Mouse (Mus musculus) stomach, postnatal 0 days (tissue): ENCODE measurements at regions not wholly inside any gene's neighbourhood (a gene's known extent, or its start where the extent isn't known, plus 50 kb on each side); places are given as distances from the start of the nearest gene placed in this dataset.

ENCODE experiments used
- ATAC-seq: fragments of 200-750 bp; cut with Nextera tagmentation; 2 replicates; pipeline ENCODE4 v1.8.0; 2017; ENCODE audit not compliant: low FRiP score, low TSS enrichment
- DNase-seq: peaks from one replicate; pipeline ENCODE4 v3.0.0-alpha.2; 2016; ENCODE audit warnings: low spot score
- H3K27ac ChIP-seq: fragments of 300-500 bp; sonication (generic); replicated peaks from 2 replicates; pipeline ENCODE4 v1.5.1; 2014; ENCODE audit warnings: mild to moderate bottlenecking, control low read depth
- H3K27me3 ChIP-seq: fragments of 300-500 bp; sonication (generic); 2 replicates; pipeline ENCODE4 v1.6.1; 2014; ENCODE audit warnings: low read length; ENCODE audit not compliant: control insufficient read depth, insufficient read depth
- H3K36me3 ChIP-seq: fragments of 300-500 bp; sonication (generic); 2 replicates; pipeline ENCODE4 v1.6.1; 2014; ENCODE audit warnings: low read length, mixed read lengths; ENCODE audit not compliant: control insufficient read depth, insufficient read depth
- H3K4me1 ChIP-seq: fragments of 300-500 bp; sonication (generic); replicated peaks from 2 replicates; pipeline ENCODE4 v1.6.1; 2014; ENCODE audit warnings: antibody characterized with exemption; ENCODE audit not compliant: control insufficient read depth, insufficient read depth
- H3K4me2 ChIP-seq: fragments of 300-500 bp; sonication (generic); replicated peaks from 2 replicates; pipeline ENCODE4 v1.6.1; 2014; ENCODE audit warnings: low read depth, mild to moderate bottlenecking, control low read depth, moderate library complexity
- H3K4me3 ChIP-seq: fragments of 300-500 bp; sonication (generic); 2 replicates; pipeline ENCODE4 v1.5.1; 2014; ENCODE audit warnings: low read depth, low read length, control low read depth
- H3K9ac ChIP-seq: fragments of 300-500 bp; sonication (generic); 2 replicates; pipeline ENCODE4 v1.6.1; 2014; ENCODE audit warnings: mild to moderate bottlenecking, low read length, control low read depth, mixed read lengths
- H3K9me3 ChIP-seq: fragments of 300-500 bp; sonication (generic); 2 replicates; pipeline ENCODE4 v1.6.1; 2016; ENCODE audit warnings: low read length; ENCODE audit not compliant: control insufficient read depth
- CTCF ChIP-seq: IDR thresholded peaks from 2 replicates; pipeline ENCODE4 v1.5.1; 2016; ENCODE audit warnings: antibody characterized with exemption, low read depth, mild to moderate bottlenecking, moderate library complexity
- EP300 ChIP-seq: optimal IDR thresholded peaks from 2 replicates; pipeline ENCODE3; 2016; ENCODE audit warnings: antibody characterized with exemption
- WGBS: fragments of 180-500 bp; shearing (Covaris S2); extraction: QIAGEN DNeasy Blood & Tissue Kit; methylation state at CpG from one replicate; pipeline ENCODE4 v1.1.7; 2014; 5-methylcytosine and 5-hydroxymethylcytosine counted together

GRCm38 (mm10) chr9:61239328-61239727 lies 132.8 kb upstream of the Tle3 start:
- no peak overlapping the region for H3K4me2 ChIP-seq
- no peaks in the 10 kb centered on the region for H3K9me3 ChIP-seq
- no peak for TF ChIP-seq CTCF
- no peak for TF ChIP-seq EP300
- 0 out of 2 replicates have a peak, but pooled peaks cover 2% of the 10 kb centered on the region for H3K4me1 ChIP-seq
- no peak for DNase-seq
- WGBS: 84% methylated on average over 4 of the region's 4 CpGs
- no peak overlapping the region for H3K9ac ChIP-seq
- H3K27ac ChIP-seq: no peak overlapping the region
- H3K4me3 ChIP-seq: no peak overlapping the region
- ATAC-seq: no peak
- H3K36me3 ChIP-seq: no peaks in the 10 kb centered on the region
- H3K27me3 ChIP-seq: no peaks in the 10 kb centered on the region

DNA sequence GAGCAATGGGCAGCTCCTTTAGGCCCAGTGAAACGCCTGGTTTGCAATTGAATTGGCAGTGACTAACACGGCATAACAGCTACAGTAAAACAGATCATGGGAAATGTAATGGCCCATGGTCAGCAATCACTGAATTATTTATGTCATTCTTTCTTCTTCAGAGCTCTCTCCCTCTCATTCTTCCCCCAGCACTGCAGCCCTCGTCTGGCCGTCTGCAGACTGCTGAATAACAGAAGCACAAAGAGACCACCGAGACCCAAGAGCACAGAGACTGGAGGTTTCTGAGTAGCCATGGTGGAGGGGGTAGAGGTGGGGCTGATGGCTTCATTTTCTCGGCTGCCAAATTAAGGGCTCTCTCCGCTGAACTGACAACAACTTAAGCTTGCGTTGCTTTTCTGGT lies 130.7 kb upstream of the Tle3 start:
- Histone ChIP-seq H3K4me3 (no peak overlapping the region), H3K36me3 (no peaks in the 10 kb centered on the region), H3K27me3 (no peaks in the 10 kb centered on the region), H3K9me3 (no peaks in the 10 kb centered on the region), H3K4me2 (no peak overlapping the region), H3K27ac (no peak overlapping the region), H3K9ac (no peak overlapping the region), H3K4me1 (no peaks in the 10 kb centered on the region)
- TF ChIP-seq EP300 (no peak), CTCF (no peak)
- no peak for DNase-seq
- ATAC-seq: no peak
- 59% methylated on average over 8 of the region's 8 CpGs for WGBS

DNA sequence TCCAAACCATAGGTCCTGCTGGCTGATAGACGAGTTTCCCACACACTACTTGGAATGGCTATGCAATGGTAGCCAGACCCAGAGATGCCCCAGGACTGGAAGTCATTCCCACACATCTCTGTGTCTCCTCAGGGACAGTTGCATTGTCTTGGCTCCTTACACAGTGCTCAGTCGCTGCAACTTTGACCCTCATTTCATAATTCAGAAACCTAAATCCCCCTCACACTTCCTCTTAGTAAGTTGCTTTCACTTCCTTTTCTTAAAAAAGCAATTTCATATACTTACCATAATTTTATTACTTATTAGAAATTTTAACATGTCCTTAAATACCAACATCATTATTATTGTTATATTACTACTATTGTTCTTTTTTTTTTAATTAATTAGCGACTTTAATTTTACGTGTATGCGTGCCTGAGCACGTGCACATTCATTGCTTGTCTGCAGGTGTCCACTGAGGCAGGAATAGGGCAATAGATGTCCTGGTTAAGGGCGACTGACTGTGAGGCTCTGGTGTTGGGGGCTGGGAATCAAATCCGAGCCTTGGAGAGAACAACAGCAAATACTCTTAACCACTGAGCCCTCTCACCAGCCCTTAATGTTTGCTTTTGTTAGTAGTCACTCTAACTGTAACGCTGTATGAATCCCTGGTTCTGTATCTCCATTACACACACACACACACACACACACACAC lies 129.9 kb upstream of the Tle3 start:
- Histone ChIP-seq H3K27me3 (no peaks in the 10 kb centered on the region), H3K27ac (no peak overlapping the region), H3K9me3 (no peaks in the 10 kb centered on the region), H3K9ac (no peak overlapping the region), H3K4me1 (no peaks in the 10 kb centered on the region), H3K4me3 (no peak overlapping the region), H3K4me2 (no peak overlapping the region), H3K36me3 (no peaks in the 10 kb centered on the region)
- 75% methylated on average over 9 of the region's 9 CpGs for WGBS
- DNase-seq (no peak), ATAC-seq (no peak)
- TF ChIP-seq EP300: no peak
- TF ChIP-seq CTCF: no peak

DNA sequence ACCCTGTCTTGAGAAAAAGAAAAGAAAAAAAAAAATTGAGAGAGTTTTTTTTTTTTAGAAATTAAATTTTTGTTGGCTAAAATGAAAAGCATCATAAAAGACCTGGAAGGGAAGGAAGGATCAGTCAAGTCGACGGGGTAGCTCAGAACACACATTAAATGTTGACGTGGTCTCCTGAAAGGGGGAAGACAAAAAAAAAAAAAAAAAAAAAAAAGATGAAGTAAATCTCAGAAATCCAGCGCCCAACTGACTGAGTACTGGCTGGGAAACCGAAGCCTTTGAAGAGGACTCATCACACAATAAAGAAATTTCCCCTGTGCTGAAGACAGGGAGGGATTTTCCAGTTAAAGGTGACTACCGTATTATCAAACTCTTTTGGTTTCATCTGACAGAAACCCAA lies 128.9 kb upstream of the Tle3 start:
- Histone ChIP-seq H3K27me3 (no peaks in the 10 kb centered on the region), H3K4me2 (no peak overlapping the region), H3K36me3 (no peaks in the 10 kb centered on the region), H3K9ac (no peak overlapping the region), H3K4me3 (no peak overlapping the region), H3K27ac (no peak overlapping the region), H3K4me1 (no peaks in the 10 kb centered on the region), H3K9me3 (no peaks in the 10 kb centered on the region)
- no peak for ATAC-seq
- TF ChIP-seq EP300 (no peak), CTCF (no peak)
- WGBS: 64% methylated on average over 6 of the region's 6 CpGs
- DNase-seq: no peak

GRCm38 (mm10) chr9:61249691-61250425 lies 122.3 kb upstream of the Tle3 start:
- no peak overlapping the region for H3K4me2 ChIP-seq
- ATAC-seq (no peak), DNase-seq (no peak)
- H3K36me3 ChIP-seq: no peaks in the 10 kb centered on the region
- no peaks in the 10 kb centered on the region for H3K9me3 ChIP-seq
- H3K27me3 ChIP-seq: no peaks in the 10 kb centered on the region
- H3K4me1 ChIP-seq: no peaks in the 10 kb centered on the region
- WGBS: 60% methylated on average over 5 of the region's 5 CpGs
- TF ChIP-seq CTCF (no peak), EP300 (no peak)
- no peak overlapping the region for H3K27ac ChIP-seq
- no peak overlapping the region for H3K4me3 ChIP-seq
- H3K9ac ChIP-seq: no peak overlapping the region

GRCm38 (mm10) chr9:61251606-61252005 lies 120.6 kb upstream of the Tle3 start:
- Histone ChIP-seq H3K4me1 (no peaks in the 10 kb centered on the region), H3K4me3 (no peak overlapping the region), H3K4me2 (no peak overlapping the region), H3K9me3 (no peaks in the 10 kb centered on the region), H3K27ac (no peak overlapping the region), H3K36me3 (no peaks in the 10 kb centered on the region), H3K9ac (no peak overlapping the region), H3K27me3 (no peaks in the 10 kb centered on the region)
- TF ChIP-seq CTCF (no peak), EP300 (no peak)
- ATAC-seq: no peak
- DNase-seq: no peak
- 53% methylated on average over 6 of the region's 6 CpGs for WGBS
